Mouse (Mus musculus) olfactory bulb, adult 2 months (tissue): ENCODE measurements around the gene Myl9.

Source experiments
- CTCF ChIP-seq: fragments of 200-500 bp; IDR thresholded peaks from 2 replicates; pipeline ENCODE4 v1.5.1; 2012; ENCODE audit warnings: low read depth, mild to moderate bottlenecking, low read length, moderate library complexity; ENCODE audit not compliant: insufficient read depth
- POLR2A ChIP-seq: fragments of 200-500 bp; IDR thresholded peaks from 2 replicates; pipeline ENCODE4 v1.6.1; 2012; ENCODE audit warnings: mild to moderate bottlenecking, low read depth, low read length, moderate library complexity; ENCODE audit not compliant: insufficient read depth

DNA sequence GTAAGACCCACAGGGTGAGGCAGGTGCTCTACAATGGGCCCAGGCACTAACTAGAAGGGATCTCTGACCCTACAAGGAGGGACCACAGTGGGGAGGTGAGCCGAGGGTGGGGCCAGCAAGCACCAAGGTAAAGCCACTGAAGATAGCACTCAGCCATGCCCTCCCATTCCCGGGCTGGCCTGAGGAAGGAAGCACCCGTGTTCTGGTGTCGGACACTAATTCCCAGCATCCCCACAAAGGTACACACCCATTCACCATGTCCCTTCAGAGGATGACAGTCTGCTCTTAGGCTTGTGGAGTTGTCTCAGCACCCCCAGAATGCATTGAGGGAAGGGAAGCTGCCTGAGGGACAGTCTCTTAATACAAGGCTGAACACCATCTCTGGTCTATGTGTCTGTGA lies 6.1 kb downstream of the Myl9 start:
- no peak for TF ChIP-seq POLR2A
- no peak for TF ChIP-seq CTCF
